Mouse (Mus musculus) kidney, postnatal 14 days (tissue): ENCODE data around the gene Hist1h2an.
"Not testable (repeated sequence)": the region's sequence is repeated elsewhere in the genome, so short reads cannot be mapped to it uniquely, and the experiment has no call there.

Experiments used
- DNase-seq: peaks from one replicate; pipeline ENCODE4 v3.0.0; 2022; ENCODE audit warnings: mixed read lengths

The Hist1h2an gene

GRCm38 (mm10) chr13:21782361-21783254 lies 4.4 kb downstream of the Hist1h2an start:
- not testable (repeated sequence) for DNase-seq

- no peak for DNase-seq
Measured at GRCm38 (mm10) chr13:21781639-21782038, 5.4 kb downstream of the Hist1h2an start.

- no peak for DNase-seq
Measured at GRCm38 (mm10) chr13:21781021-21781555, 5.9 kb downstream of the Hist1h2an start.

- peak; percentile 61 for DNase-seq
Measured at GRCm38 (mm10) chr13:21779767-21780731, 7.0 kb downstream of the Hist1h2an start, which contains the start of gene Hist1h1b. Hist1h1b (minus strand) TSS chr13:21780625.

GRCm38 (mm10) chr13:21778814-21779766 lies 7.9 kb downstream of the Hist1h2an start:
- peak; percentile 77 for DNase-seq

GRCm38 (mm10) chr13:21755707-21756106 lies 31.3 kb downstream of the Hist1h2an start:
- no peak for DNase-seq

- peak; percentile 21 for DNase-seq
Measured at GRCm38 (mm10) chr13:21754294-21755001, 32.6 kb downstream of the Hist1h2an start.

GRCm38 (mm10) chr13:21753524-21754285 lies 33.3 kb downstream of the Hist1h2an start, which contains the start of the genes Hist1h2ak and Hist1h2bn:
Hist1h2ak (minus strand) TSS chr13:21753827.
Hist1h2bn (plus strand) TSS chr13:21754123.
- peak; percentile 84 for DNase-seq

GRCm38 (mm10) chr13:21753051-21753523 lies 33.9 kb downstream of the Hist1h2an start:
- no peak for DNase-seq

- DNase-seq = no peak
Measured at GRCm38 (mm10) chr13:21752356-21752755, 34.7 kb downstream of the Hist1h2an start.

- DNase-seq = no peak
Measured at GRCm38 (mm10) chr13:21751827-21752226, 35.2 kb downstream of the Hist1h2an start.

- DNase-seq = no peak
Measured at GRCm38 (mm10) chr13:21751417-21751816, 35.6 kb downstream of the Hist1h2an start.

GRCm38 (mm10) chr13:21750159-21751017 lies 36.6 kb downstream of the Hist1h2an start, which contains the start of gene Hist1h4k:
Hist1h4k (minus strand) TSS chr13:21750505.
- DNase-seq = peak; percentile 89

GRCm38 (mm10) chr13:21749387-21750158 lies 37.4 kb downstream of the Hist1h2an start:
- DNase-seq = no peak

GRCm38 (mm10) chr13:21745006-21745405 lies 42.0 kb downstream of the Hist1h2an start:
- DNase-seq = no peak
